Mouse (Mus musculus) heart, postnatal 25 days (tissue): ENCODE data around the gene Dlgap1. TPM values are rescaled to one million over a fixed set of nuclear protein-coding genes. Genes with fewer than 3 reads are reported as not detected.

Experiments
- DNase-seq: peaks from one replicate; pipeline ENCODE4 v3.0.0; 2022; ENCODE audit warnings: low spot score
- intact Hi-C: fragments of 180-260 bp; cut with DNase I; formaldehyde crosslinking; loops from one replicate; pipeline ENCODE4 v1.15.1; 2025
- total RNA-seq, 2 experiments: library from RNA; stranded (reverse); gene quantifications; 2 replicates each; pipeline ENCODE4 v1.2.3; 2021

Gene Dlgap1
- total RNA-seq, 2 experiments from 2014 or later, result 0.28 to 0.39 TPM

GRCm38 (mm10) chr17:70846111-70846644, 877.3 kb downstream of the Dlgap1 start:
- intact Hi-C loops, result loop anchor here (2.0 to 10.0 kb wide), 4 partner anchors 91 to 339 kb away; partner anchors contain the start of gene Lpin2
- DNase-seq, result no peak

- DNase-seq, result no peak
Observed at GRCm38 (mm10) chr17:70847086-70847485, 878.2 kb downstream of the Dlgap1 start.

GRCm38 (mm10) chr17:70847751-70848510, 879.1 kb downstream of the Dlgap1 start:
- DNase-seq, result no peak

More at GRCm38 (mm10) chr17:70847086-70847485, 878.2 kb downstream of the Dlgap1 start:
- intact Hi-C loops, result loop anchor here (2.0 to 10.0 kb wide), 4 partner anchors 92 to 338 kb away; partner anchors contain the start of gene Lpin2

GRCm38 (mm10) chr17:70848511-70849398, 879.9 kb downstream of the Dlgap1 start:
- DNase-seq, result peak; percentile 35
- intact Hi-C loops, result loop anchor here (2.0 to 10.0 kb wide), 4 partner anchors 111 to 336 kb away; partner anchors contain the start of gene Lpin2

More at GRCm38 (mm10) chr17:70847751-70848510, 879.1 kb downstream of the Dlgap1 start:
- intact Hi-C loops, result loop anchor here (2.0 to 10.0 kb wide), 5 partner anchors 93 to 337 kb away; partner anchors contain the start of gene Lpin2

GRCm38 (mm10) chr17:70849399-70850232, 880.7 kb downstream of the Dlgap1 start:
- DNase-seq, result peak; percentile 80
- intact Hi-C loops, result loop anchor here (2.0 to 10.0 kb wide), 4 partner anchors 112 to 335 kb away; partner anchors contain the start of gene Lpin2

- intact Hi-C loops, result no loop called here
- peak; percentile 44 for DNase-seq
Observed at GRCm38 (mm10) chr17:70850233-70850995, 881.5 kb downstream of the Dlgap1 start.

- intact Hi-C loops, result no loop called here
- peak; percentile 62 for DNase-seq
Observed at GRCm38 (mm10) chr17:70850996-70851991, 882.4 kb downstream of the Dlgap1 start.

GRCm38 (mm10) chr17:70852011-70852685, 883.3 kb downstream of the Dlgap1 start:
- no peak for DNase-seq
- intact Hi-C loops, result no loop called here

GRCm38 (mm10) chr17:70852686-70853386, 884.0 kb downstream of the Dlgap1 start:
- peak; percentile 80 for DNase-seq
- intact Hi-C loops, result no loop called here

- intact Hi-C loops, result no loop called here
- DNase-seq, result no peak
Observed at GRCm38 (mm10) chr17:70853436-70853905, 884.6 kb downstream of the Dlgap1 start, which contains the start of gene Tgif1. Gene Tgif1, minus strand, starts transcription at chr17:70853546.

GRCm38 (mm10) chr17:70854021-70854420, 885.1 kb downstream of the Dlgap1 start:
- intact Hi-C loops, result no loop called here
- no peak for DNase-seq

- DNase-seq, result no peak
Observed at GRCm38 (mm10) chr17:70856871-70857415, 888.1 kb downstream of the Dlgap1 start.

GRCm38 (mm10) chr17:70858814-70859213, 889.9 kb downstream of the Dlgap1 start:
- intact Hi-C loops, result no loop called here

More at GRCm38 (mm10) chr17:70856871-70857415, 888.1 kb downstream of the Dlgap1 start:
- intact Hi-C loops, result no loop called here

GRCm38 (mm10) chr17:70864117-70864516, 895.2 kb downstream of the Dlgap1 start:
- intact Hi-C loops, result no loop called here
- no peak for DNase-seq

More at GRCm38 (mm10) chr17:70858814-70859213, 889.9 kb downstream of the Dlgap1 start:
- no peak for DNase-seq

- intact Hi-C loops, result no loop called here
- DNase-seq, result no peak
Observed at GRCm38 (mm10) chr17:70864645-70865044, 895.8 kb downstream of the Dlgap1 start.
